Mouse (Mus musculus) heart, embryonic 11.5 days (tissue): Measurements from ENCODE around the gene Tmem203. TPM values are rescaled to one million over a fixed set of nuclear protein-coding genes. Genes with fewer than 3 reads are reported as not detected.

Source experiments
- ATAC-seq: fragments of 200-750 bp; cut with Nextera tagmentation; replicated peaks from 2 replicates; pipeline ENCODE4 v1.8.0; 2017; ENCODE audit warnings: moderate library complexity; ENCODE audit not compliant: insufficient number of reproducible peaks, low FRiP score, low TSS enrichment
- H3K27ac ChIP-seq: fragments of 300-500 bp; sonication (generic); 2 replicates; pipeline ENCODE4 v1.5.1; 2014; ENCODE audit warnings: mild to moderate bottlenecking, low read depth, low read length
- H3K27me3 ChIP-seq: fragments of 300-500 bp; sonication (generic); 2 replicates; pipeline ENCODE4 v1.6.1; 2014; ENCODE audit warnings: mild to moderate bottlenecking, low read length, mixed read lengths; ENCODE audit not compliant: control insufficient read depth, insufficient read depth
- H3K36me3 ChIP-seq: fragments of 300-500 bp; sonication (generic); 2 replicates; pipeline ENCODE4 v1.6.1; 2014; ENCODE audit warnings: mild to moderate bottlenecking, low read length, moderate library complexity, mixed read lengths; ENCODE audit not compliant: control insufficient read depth, insufficient read depth
- H3K4me1 ChIP-seq: fragments of 300-500 bp; sonication (generic); 2 replicates; pipeline ENCODE4 v1.6.1; 2014; ENCODE audit warnings: low read length; ENCODE audit not compliant: control insufficient read depth, insufficient read depth
- H3K4me2 ChIP-seq: fragments of 300-500 bp; sonication (generic); 2 replicates; pipeline ENCODE4 v1.6.1; 2014; ENCODE audit warnings: mild to moderate bottlenecking, moderate library complexity
- H3K4me3 ChIP-seq: fragments of 300-500 bp; sonication (generic); 2 replicates; pipeline ENCODE4 v1.5.1; 2014; ENCODE audit warnings: low read depth, low read length
- H3K9ac ChIP-seq: fragments of 300-500 bp; sonication (generic); 2 replicates; pipeline ENCODE4 v1.6.1; 2014; ENCODE audit warnings: mild to moderate bottlenecking, low read depth, low read length, moderate library complexity
- H3K9me3 ChIP-seq: fragments of 300-500 bp; sonication (generic); replicated peaks from 2 replicates; pipeline ENCODE4 v1.6.1; 2016; ENCODE audit warnings: low read length; ENCODE audit not compliant: control insufficient read depth
- WGBS: fragments of 180-500 bp; shearing (Covaris S2); extraction: QIAGEN DNeasy Blood & Tissue Kit; methylation state at CpG from one replicate; pipeline ENCODE4 v1.1.7; 2014; ENCODE audit not compliant: insufficient replicate concordance; 5-methylcytosine and 5-hydroxymethylcytosine counted together
- polyA plus RNA-seq: library from polyadenylated mRNA; unstranded; fragments of >200 nt; fragmentation: Nextera tagmentation; extraction: Ambion mirVana; gene quantifications from 2 replicates; pipeline ENCODE4 v1.2.1, GENCODE M21; 2014

Tmem203 gene
- 12.9 and 16.0 TPM in 2 replicates for polyA plus RNA-seq

- Histone ChIP-seq H3K27me3 (no peaks in the 10 kb centered on the region), H3K4me3 (peak within 1 kb of the TSS; percentile 100), H3K4me1 (peaks cover 10% of the 10 kb centered on the region), H3K27ac (peak within 1 kb of the TSS; percentile 25), H3K9ac (peak within 1 kb of the TSS; percentile 90), H3K36me3 (peaks cover 5% of the 10 kb centered on the region; the same call in 1 of the 2 replicates), H3K4me2 (peak within 1 kb of the TSS; percentile 96), H3K9me3 (no peaks in the 10 kb centered on the region)
- WGBS = under 1% methylated on average over 39 of the region's 39 CpGs
- ATAC-seq = peak; percentile 79
Measured at GRCm38 (mm10) chr2:25255284-25255779, at the start of gene Tmem203. Tmem203 (plus strand) TSS chr2:25255439.

DNA sequence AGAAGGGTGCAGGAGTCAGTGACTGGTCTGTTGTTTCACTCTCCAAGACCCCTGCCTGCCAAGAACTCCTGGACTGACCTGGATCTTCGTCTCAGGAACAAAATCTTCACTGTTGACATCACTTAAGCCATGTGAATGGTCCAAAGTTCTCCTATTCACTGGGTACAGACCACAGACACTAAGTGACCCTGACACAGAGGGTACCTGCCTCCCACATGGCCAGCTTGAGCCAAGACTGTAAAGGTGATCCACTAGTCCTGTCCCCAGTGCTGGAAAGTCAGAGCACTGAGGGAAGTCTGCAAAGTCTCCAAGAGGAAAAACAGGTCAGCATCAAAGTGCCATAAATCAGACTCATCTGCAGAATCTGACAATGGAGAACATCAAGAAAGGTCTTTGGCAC, 47.6 kb upstream of the Tmem203 start:
- 74% methylated on average over 1 of the region's 1 CpGs for WGBS
- Histone ChIP-seq H3K27me3 (0 out of 2 replicates have a peak, but pooled peaks cover under 1% of the 10 kb centered on the region), H3K36me3 (peaks cover 28% of the 10 kb centered on the region), H3K4me2 (no peak overlapping the region), H3K4me1 (peaks cover 11% of the 10 kb centered on the region), H3K27ac (no peak overlapping the region), H3K4me3 (no peak overlapping the region), H3K9ac (no peak overlapping the region), H3K9me3 (no peaks in the 10 kb centered on the region)
- no peak for ATAC-seq

DNA sequence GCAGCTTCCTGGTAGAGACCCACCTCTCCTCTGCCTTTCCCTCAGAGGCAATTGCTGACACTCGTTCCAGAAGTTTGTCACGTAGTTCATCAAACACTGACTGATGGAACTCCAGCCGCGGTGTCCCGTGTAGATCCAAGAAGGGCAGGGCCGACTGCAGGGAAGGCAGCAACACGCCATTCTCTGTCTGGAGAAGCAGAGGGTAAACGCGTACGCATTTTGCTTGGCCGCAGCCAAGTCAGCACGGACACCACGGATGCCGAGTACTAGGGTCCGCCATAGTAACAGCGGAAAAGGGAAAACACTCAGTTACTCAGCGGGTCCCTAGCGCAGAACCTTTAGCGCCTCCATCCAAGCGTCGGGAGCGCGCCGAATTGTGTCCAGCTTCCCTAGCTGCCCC, 44.6 kb upstream of the Tmem203 start:
- Histone ChIP-seq H3K36me3 (peaks cover 11% of the 10 kb centered on the region), H3K27me3 (peaks cover 8% of the 10 kb centered on the region; the same call in 1 of the 2 replicates), H3K9me3 (no peaks in the 10 kb centered on the region), H3K4me2 (peak overlapping the region; percentile 92), H3K4me3 (peak overlapping the region; percentile 94), H3K4me1 (peaks cover 11% of the 10 kb centered on the region), H3K27ac (peak overlapping the region; percentile 82), H3K9ac (peak overlapping the region; percentile 95)
- ATAC-seq = peak; percentile 24
- WGBS = 1% methylated on average over 24 of the region's 24 CpGs

DNA sequence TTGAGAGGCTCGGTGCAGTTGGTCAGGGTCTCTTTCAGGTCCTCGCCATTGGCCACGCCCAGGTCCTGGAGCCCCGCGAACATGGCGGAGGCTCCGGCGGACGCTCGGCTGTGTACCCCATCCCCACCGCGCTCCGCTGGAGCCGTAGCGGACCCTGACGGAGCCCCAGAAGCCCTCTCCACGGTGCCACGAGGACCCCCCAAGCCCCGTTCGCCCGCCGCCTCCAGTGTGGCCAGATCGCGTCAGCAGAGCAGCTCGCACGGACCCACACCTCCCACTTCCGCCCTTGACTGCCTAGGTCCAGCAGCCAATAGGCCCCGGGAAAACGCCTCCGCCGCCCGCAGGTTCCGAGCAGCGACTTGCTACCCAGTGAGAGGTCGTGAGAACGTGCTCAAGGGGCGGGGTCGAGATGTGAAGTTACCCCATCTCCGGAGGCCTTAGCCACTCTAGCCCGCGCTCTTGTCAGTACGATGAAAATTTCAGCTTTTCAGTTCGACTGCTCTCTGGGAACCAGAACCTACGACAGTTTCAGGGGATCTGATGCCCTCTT, 44.0 kb upstream of the Tmem203 start, which contains the start of gene Nelfb:
TSS of gene Nelfb (minus strand) at position 369 of the 550 bp plus-strand sequence.
- H3K9ac ChIP-seq = peak within 1 kb of the TSS; percentile 95
- peaks cover 11% of the 10 kb centered on the region for H3K4me1 ChIP-seq
- under 1% methylated on average over 44 of the region's 44 CpGs for WGBS
- H3K36me3 ChIP-seq = peaks cover 6% of the 10 kb centered on the region
- peaks cover 8% of the 10 kb centered on the region; the same call in 1 of the 2 replicates for H3K27me3 ChIP-seq
- H3K4me3 ChIP-seq = peak within 1 kb of the TSS; percentile 94
- H3K27ac ChIP-seq = peak within 1 kb of the TSS; percentile 82
- peak; percentile 91 for ATAC-seq
- no peaks in the 10 kb centered on the region for H3K9me3 ChIP-seq
- H3K4me2 ChIP-seq = peak within 1 kb of the TSS; percentile 92

- H3K27me3 ChIP-seq = peaks cover 8% of the 10 kb centered on the region; the same call in 1 of the 2 replicates
- H3K4me1 ChIP-seq = peaks cover 11% of the 10 kb centered on the region
- no peak overlapping the region for H3K4me2 ChIP-seq
- no peak overlapping the region for H3K27ac ChIP-seq
- 54% methylated on average over 23 of the region's 23 CpGs for WGBS
- H3K4me3 ChIP-seq = no peak overlapping the region
- H3K36me3 ChIP-seq = no peaks in the 10 kb centered on the region; the same call in 1 of the 2 replicates
- ATAC-seq = no peak
- H3K9me3 ChIP-seq = no peaks in the 10 kb centered on the region
- no peak overlapping the region for H3K9ac ChIP-seq
Measured at GRCm38 (mm10) chr2:25213266-25213865, 41.9 kb upstream of the Tmem203 start.

DNA sequence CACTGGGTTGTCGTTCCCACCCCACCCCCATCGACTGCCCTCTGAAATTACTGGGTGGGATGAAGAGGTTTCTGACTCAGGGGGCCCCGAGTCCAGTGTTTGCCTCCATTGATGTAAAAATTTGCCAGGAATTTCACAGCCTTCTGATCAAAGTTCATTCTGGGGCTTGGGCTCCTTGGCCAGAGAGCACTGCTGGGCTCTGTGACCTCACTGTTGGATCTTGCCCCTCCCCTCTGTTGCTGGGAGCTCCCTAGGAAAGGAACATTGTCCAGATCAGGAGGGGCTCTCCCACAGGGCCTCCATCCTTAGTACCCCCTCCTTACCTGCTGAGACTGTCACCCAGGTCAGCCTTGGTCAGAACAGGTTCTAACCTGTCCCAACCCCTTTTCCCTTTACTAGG, 40.8 kb upstream of the Tmem203 start, which contains the start of gene Stpg3:
TSS of gene Stpg3 (minus strand) at position 194 of the 400 bp plus-strand sequence.
- WGBS = 72% methylated on average over 3 of the region's 3 CpGs
- Histone ChIP-seq H3K36me3 (no peaks in the 10 kb centered on the region), H3K27me3 (peaks cover 8% of the 10 kb centered on the region; the same call in 1 of the 2 replicates), H3K4me2 (no peak within 1 kb of the TSS), H3K9ac (no peak within 1 kb of the TSS), H3K4me3 (no peak within 1 kb of the TSS), H3K4me1 (peaks cover 11% of the 10 kb centered on the region), H3K9me3 (no peaks in the 10 kb centered on the region), H3K27ac (no peak within 1 kb of the TSS)
- ATAC-seq = no peak

- H3K27me3 ChIP-seq = peaks cover 7% of the 10 kb centered on the region; the same call in 1 of the 2 replicates
- H3K9ac ChIP-seq = no peak overlapping the region
- WGBS = 49% methylated on average over 2 of the region's 2 CpGs
- H3K4me2 ChIP-seq = no peak overlapping the region
- H3K4me1 ChIP-seq = no peaks in the 10 kb centered on the region
- H3K36me3 ChIP-seq = no peaks in the 10 kb centered on the region
- no peak overlapping the region for H3K4me3 ChIP-seq
- no peak for ATAC-seq
- no peaks in the 10 kb centered on the region for H3K9me3 ChIP-seq
- H3K27ac ChIP-seq = no peak overlapping the region
Measured at GRCm38 (mm10) chr2:25217666-25218065, 37.6 kb upstream of the Tmem203 start.

- Histone ChIP-seq H3K9me3 (no peaks in the 10 kb centered on the region), H3K4me2 (no peak within 1 kb of the TSS), H3K27ac (no peak within 1 kb of the TSS), H3K4me3 (no peak within 1 kb of the TSS), H3K36me3 (no peaks in the 10 kb centered on the region), H3K4me1 (peaks cover 3% of the 10 kb centered on the region), H3K27me3 (peaks cover 2% of the 10 kb centered on the region; the same call in 1 of the 2 replicates), H3K9ac (no peak within 1 kb of the TSS)
- ATAC-seq = no peak
Measured at GRCm38 (mm10) chr2:25218445-25218844, 36.8 kb upstream of the Tmem203 start, which contains the start of gene Fam166a. Fam166a (plus strand) TSS chr2:25218745.
